Mouse (Mus musculus) neural tube, embryonic 15.5 days (tissue): ENCODE data around the gene St5. TPM values are rescaled to one million over a fixed set of nuclear protein-coding genes. Genes with fewer than 3 reads are reported as not detected.

Source experiments
- ATAC-seq: fragments of 200-750 bp; cut with Nextera tagmentation; 2 replicates; pipeline ENCODE4 v1.8.0; 2017; ENCODE audit warnings: mild to moderate bottlenecking, moderate TSS enrichment, moderate library complexity; ENCODE audit not compliant: low FRiP score
- H3K27ac ChIP-seq: fragments of 300-500 bp; sonication (generic); replicated peaks from 2 replicates; pipeline ENCODE4 v1.5.1; 2015; ENCODE audit warnings: mild to moderate bottlenecking, inconsistent platforms
- H3K27me3 ChIP-seq: fragments of 300-500 bp; sonication (generic); replicated peaks from 2 replicates; pipeline ENCODE4 v1.6.1; 2015; ENCODE audit warnings: inconsistent platforms
- H3K36me3 ChIP-seq: fragments of 300-500 bp; sonication (generic); 2 replicates; pipeline ENCODE4 v1.6.1; 2015; ENCODE audit warnings: inconsistent platforms
- H3K4me1 ChIP-seq: fragments of 300-500 bp; sonication (generic); 2 replicates; pipeline ENCODE4 v1.6.1; 2015; ENCODE audit warnings: inconsistent platforms
- H3K4me2 ChIP-seq: fragments of 300-500 bp; sonication (generic); 2 replicates; pipeline ENCODE4 v1.6.1; 2015; ENCODE audit warnings: inconsistent platforms, mild to moderate bottlenecking, moderate library complexity
- H3K4me3 ChIP-seq: fragments of 300-500 bp; sonication (generic); replicated peaks from 2 replicates; pipeline ENCODE4 v1.5.1; 2015; ENCODE audit warnings: mild to moderate bottlenecking, inconsistent platforms
- H3K9ac ChIP-seq: fragments of 300-500 bp; sonication (generic); replicated peaks from 2 replicates; pipeline ENCODE4 v1.6.1; 2015; ENCODE audit warnings: mild to moderate bottlenecking, inconsistent platforms
- H3K9me3 ChIP-seq: fragments of 300-500 bp; sonication (generic); replicated peaks from 2 replicates; pipeline ENCODE4 v1.6.1; 2016; ENCODE audit warnings: inconsistent platforms
- WGBS: fragments of 180-500 bp; shearing (Covaris S2); methylation state at CpG from one replicate; pipeline ENCODE4 v1.1.7; 2015; ENCODE audit warnings: mixed read lengths; 5-methylcytosine and 5-hydroxymethylcytosine counted together
- polyA plus RNA-seq: library from polyadenylated mRNA; unstranded; fragments of >200 nt; fragmentation: Nextera tagmentation; extraction: Ambion mirVana; gene quantifications from 2 replicates; pipeline ENCODE4 v1.2.1, GENCODE M21; 2015

Gene St5
- polyA plus RNA-seq, 1 experiment from 2014 or later = 18.2 TPM

DNA sequence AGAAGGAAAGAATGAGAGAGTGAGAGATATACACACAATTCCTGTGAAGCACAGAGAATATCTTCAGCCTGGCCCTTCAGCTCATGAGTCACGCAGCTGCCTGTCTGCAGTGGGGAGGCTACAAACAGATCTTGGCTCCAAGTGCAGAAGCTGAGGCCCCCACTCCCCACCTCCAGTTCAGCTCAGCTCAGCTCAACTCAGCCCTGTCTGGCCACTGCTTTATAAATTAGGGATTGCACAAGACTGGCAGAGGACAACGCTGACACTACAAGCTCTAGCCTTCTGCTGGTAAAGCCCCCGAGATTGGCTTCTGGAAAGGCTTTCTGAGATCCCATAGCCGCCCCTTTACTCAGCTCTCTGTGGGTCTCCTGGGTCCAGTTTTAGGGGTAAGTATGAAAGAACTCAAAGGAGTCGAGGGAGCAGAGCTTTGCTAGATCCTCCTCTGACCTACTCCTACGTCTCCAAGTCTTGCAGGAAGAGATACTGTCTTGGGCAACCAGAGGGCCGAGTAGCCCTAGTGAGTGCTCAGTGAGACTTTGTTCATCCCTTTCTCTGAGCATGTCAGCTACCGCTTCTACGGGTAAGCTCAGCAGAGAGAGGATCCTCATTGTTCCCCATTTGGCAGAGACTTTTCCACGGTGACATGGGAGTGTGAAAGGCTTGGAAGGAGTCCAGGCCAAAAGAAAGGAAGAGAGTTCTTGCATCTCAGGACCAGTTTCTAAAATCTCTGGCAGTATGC lies 158.0 kb downstream of the St5 start:
- Histone ChIP-seq H3K9me3 (no peaks in the 10 kb centered on the region), H3K4me3 (no peak overlapping the region), H3K36me3 (no peaks in the 10 kb centered on the region), H3K27me3 (no peaks in the 10 kb centered on the region), H3K4me2 (no peak overlapping the region), H3K9ac (no peak overlapping the region), H3K4me1 (peaks cover 3% of the 10 kb centered on the region; the same call in 1 of the 2 replicates), H3K27ac (0 out of 2 replicates have a peak overlapping the region, but pooled peaks have one; percentile 11)
- ATAC-seq = no peak
- WGBS = 65% methylated on average over 10 of the region's 10 CpGs

- WGBS = 73% methylated on average over 5 of the region's 5 CpGs
- Histone ChIP-seq H3K4me1 (peaks cover 3% of the 10 kb centered on the region; the same call in 1 of the 2 replicates), H3K36me3 (no peaks in the 10 kb centered on the region), H3K4me3 (no peak overlapping the region), H3K4me2 (no peak overlapping the region), H3K9ac (no peak overlapping the region), H3K27ac (no peak overlapping the region), H3K9me3 (no peaks in the 10 kb centered on the region), H3K27me3 (no peaks in the 10 kb centered on the region)
- no peak for ATAC-seq
Observed at GRCm38 (mm10) chr7:109544792-109545191, 158.6 kb downstream of the St5 start.

- Histone ChIP-seq H3K9me3 (no peaks in the 10 kb centered on the region), H3K9ac (no peak overlapping the region), H3K4me1 (peaks cover 3% of the 10 kb centered on the region; the same call in 1 of the 2 replicates), H3K27me3 (no peaks in the 10 kb centered on the region), H3K36me3 (no peaks in the 10 kb centered on the region), H3K4me2 (no peak overlapping the region), H3K4me3 (no peak overlapping the region), H3K27ac (peak overlapping the region; percentile 50; the same call in 1 of the 2 replicates)
- 88% methylated on average over 3 of the region's 3 CpGs for WGBS
- no peak for ATAC-seq
Observed at GRCm38 (mm10) chr7:109542364-109542628, 161.1 kb downstream of the St5 start.

DNA sequence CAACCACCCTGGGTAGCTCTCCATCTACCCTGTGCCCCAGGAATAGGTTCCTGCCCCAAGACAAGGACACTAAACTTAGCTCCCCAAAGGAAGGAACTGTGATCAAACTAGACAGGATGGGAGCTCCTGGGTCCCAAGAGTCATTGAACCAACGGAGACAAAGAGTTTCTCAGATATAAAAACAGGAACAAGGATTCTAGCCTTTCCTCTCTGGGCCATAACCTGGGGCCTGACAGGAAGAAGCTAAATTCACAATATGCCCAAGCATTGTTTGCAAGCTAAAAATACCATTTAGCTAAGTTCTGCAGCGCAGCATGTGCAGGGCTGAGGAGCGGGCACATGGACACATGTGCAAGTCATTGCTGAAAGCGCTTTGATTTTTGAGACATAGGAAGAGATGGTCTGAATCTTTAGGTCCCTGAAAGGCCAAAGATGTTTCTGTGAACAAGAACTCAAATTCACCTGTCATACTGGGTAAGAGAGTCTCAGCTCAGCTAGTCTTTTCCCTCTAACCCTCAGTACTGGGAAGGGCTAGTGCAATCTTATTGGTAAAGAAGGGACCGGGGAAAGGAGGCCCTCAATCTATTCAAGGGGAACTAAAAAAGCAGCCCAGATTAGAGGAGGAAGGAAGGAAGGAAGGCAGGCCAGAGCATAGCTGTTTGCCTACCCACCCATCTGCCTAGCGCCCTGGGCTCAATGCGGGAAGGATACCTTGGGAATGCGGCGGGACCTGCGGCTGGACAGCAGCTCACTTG lies 161.6 kb downstream of the St5 start:
- Histone ChIP-seq H3K4me3 (no peak overlapping the region), H3K4me1 (peaks cover 6% of the 10 kb centered on the region), H3K9ac (no peak overlapping the region), H3K27me3 (no peaks in the 10 kb centered on the region), H3K4me2 (no peak overlapping the region), H3K36me3 (no peaks in the 10 kb centered on the region), H3K9me3 (no peaks in the 10 kb centered on the region), H3K27ac (peak overlapping the region; percentile 50; the same call in 1 of the 2 replicates)
- no peak for ATAC-seq
- 88% methylated on average over 10 of the region's 10 CpGs for WGBS

DNA sequence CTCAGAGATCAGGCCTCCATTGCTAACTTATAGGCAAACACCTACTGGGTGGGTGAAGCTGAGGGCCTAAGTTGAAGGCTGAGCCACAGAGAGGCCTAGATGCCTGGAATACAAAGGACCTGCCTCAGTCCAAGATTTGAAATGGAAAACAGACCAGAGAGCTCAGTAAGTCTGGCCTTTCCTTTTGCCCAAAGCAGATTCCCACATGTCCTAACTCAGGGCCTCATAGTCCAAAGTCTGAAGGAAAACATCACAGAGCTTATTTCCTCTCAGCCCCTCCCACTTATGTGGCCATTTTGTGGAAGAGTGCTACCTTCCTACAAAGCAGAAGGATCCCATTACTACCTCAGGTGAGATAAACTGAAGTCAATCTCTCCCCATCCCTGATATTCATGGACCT lies 162.5 kb downstream of the St5 start:
- Histone ChIP-seq H3K27ac (no peak overlapping the region), H3K36me3 (no peaks in the 10 kb centered on the region), H3K9me3 (no peaks in the 10 kb centered on the region), H3K4me1 (peaks cover 14% of the 10 kb centered on the region), H3K4me2 (no peak overlapping the region), H3K4me3 (no peak overlapping the region), H3K27me3 (no peaks in the 10 kb centered on the region), H3K9ac (no peak overlapping the region)
- ATAC-seq = no peak

DNA sequence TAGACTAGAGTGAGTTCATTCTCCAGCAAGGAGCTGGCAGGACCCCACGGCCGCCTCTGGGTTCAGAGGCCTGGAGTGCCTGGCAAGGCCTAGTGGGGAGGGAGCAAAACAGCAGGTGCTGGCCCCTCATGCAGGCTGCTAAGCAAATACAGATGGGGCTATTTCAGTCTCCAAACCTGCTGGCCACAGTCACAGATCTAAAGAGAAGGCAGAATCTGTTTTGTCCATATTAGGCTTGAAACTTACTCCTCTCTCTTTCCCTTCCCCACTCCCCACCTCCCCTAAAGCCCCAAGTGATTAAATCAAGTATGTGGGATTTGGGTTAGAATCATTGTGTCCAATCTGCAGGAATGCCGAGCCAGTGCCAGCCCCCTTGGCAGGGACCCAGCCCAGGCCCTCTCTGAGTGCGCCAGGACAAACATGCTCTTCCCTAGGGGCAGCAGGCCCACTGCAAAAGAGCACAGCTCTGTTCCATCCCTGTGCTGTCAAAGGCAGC lies 166.9 kb downstream of the St5 start:
- H3K4me1 ChIP-seq = peaks cover 14% of the 10 kb centered on the region; the same call in 1 of the 2 replicates
- H3K4me2 ChIP-seq = no peak overlapping the region
- peak; percentile 85 for ATAC-seq
- no peak overlapping the region for H3K9ac ChIP-seq
- 50% methylated on average over 4 of the region's 4 CpGs for WGBS
- no peaks in the 10 kb centered on the region for H3K27me3 ChIP-seq
- H3K4me3 ChIP-seq = no peak overlapping the region
- no peaks in the 10 kb centered on the region for H3K9me3 ChIP-seq
- 0 out of 2 replicates have a peak, but pooled peaks cover 3% of the 10 kb centered on the region for H3K36me3 ChIP-seq
- H3K27ac ChIP-seq = peak overlapping the region; percentile 65

DNA sequence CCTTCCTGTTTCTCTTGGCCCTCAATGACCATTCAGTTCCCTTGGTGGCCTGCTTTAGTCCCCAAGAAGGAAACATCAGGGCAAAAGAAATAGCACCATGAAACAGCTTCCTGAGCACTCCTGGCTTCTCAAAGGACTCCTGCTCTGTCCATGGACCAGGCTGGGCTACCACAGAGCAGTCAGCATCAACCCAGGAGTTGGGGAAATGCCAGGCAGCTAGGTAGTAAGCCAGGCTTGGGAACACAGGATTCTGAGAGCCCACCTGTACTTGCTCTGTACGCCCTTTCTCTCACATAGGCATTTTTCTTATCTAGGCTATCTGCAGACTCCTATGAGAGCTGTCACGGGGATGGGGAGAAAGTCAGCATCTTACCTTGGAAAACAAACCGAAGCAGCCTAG lies 168.5 kb downstream of the St5 start:
- peaks cover 14% of the 10 kb centered on the region; the same call in 1 of the 2 replicates for H3K4me1 ChIP-seq
- no peak overlapping the region for H3K27ac ChIP-seq
- no peaks in the 10 kb centered on the region for H3K27me3 ChIP-seq
- WGBS = 98% methylated on average over 3 of the region's 3 CpGs
- H3K36me3 ChIP-seq = peaks cover 8% of the 10 kb centered on the region; the same call in 1 of the 2 replicates
- H3K4me2 ChIP-seq = no peak overlapping the region
- no peaks in the 10 kb centered on the region for H3K9me3 ChIP-seq
- H3K9ac ChIP-seq = no peak overlapping the region
- no peak overlapping the region for H3K4me3 ChIP-seq
- no peak for ATAC-seq

DNA sequence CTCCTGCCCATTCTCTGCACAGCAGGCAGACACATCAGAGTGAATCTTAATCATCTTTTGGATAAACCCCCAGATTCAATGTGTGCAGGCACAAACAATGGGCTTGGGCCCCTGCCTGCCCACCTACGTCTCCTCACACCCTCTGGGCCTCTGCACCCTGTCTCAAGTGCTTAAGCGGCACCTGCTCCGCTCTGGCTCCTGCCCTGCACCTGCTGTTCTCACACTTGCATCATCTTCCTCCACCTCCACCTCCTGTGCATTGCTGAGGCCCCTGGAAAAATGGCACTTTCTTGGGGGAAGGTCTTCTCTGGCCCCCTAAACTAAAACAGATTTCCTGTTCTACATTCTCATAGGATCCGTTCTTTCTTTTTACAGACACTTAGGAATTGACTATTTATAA lies 169.5 kb downstream of the St5 start:
- Histone ChIP-seq H3K27ac (no peak overlapping the region), H3K36me3 (peaks cover 8% of the 10 kb centered on the region; the same call in 1 of the 2 replicates), H3K27me3 (no peaks in the 10 kb centered on the region), H3K9me3 (no peaks in the 10 kb centered on the region), H3K9ac (no peak overlapping the region), H3K4me2 (no peak overlapping the region), H3K4me1 (peaks cover 14% of the 10 kb centered on the region; the same call in 1 of the 2 replicates), H3K4me3 (no peak overlapping the region)
- ATAC-seq = no peak
- WGBS = 88% methylated on average over 4 of the region's 4 CpGs

DNA sequence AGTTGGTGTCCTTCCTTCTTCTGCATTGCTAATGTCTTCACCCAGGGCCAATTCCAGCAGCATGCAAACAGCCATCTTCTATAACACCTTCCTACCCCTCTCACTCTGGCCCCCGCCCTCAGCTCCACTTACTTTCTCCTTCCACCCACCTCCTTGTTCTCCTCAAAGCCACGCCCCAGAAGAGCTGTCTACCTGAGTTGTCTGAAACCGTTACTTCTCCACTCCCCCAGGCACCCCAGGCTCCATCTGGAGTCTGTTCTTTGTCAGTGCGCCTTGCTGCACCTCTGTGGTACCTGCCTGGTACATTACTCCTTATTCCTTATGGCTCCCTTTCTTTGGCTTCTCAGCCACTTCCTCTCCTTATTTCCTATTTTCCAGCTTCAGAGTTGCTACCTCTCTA lies 170.3 kb downstream of the St5 start:
- H3K9ac ChIP-seq = no peak overlapping the region
- H3K4me3 ChIP-seq = no peak overlapping the region
- no peak for ATAC-seq
- H3K4me1 ChIP-seq = peaks cover 14% of the 10 kb centered on the region; the same call in 1 of the 2 replicates
- no peak overlapping the region for H3K27ac ChIP-seq
- no peak overlapping the region for H3K4me2 ChIP-seq
- WGBS = 92% methylated on average over 4 of the region's 4 CpGs
- peaks cover 8% of the 10 kb centered on the region; the same call in 1 of the 2 replicates for H3K36me3 ChIP-seq
- no peaks in the 10 kb centered on the region for H3K27me3 ChIP-seq
- H3K9me3 ChIP-seq = no peaks in the 10 kb centered on the region

DNA sequence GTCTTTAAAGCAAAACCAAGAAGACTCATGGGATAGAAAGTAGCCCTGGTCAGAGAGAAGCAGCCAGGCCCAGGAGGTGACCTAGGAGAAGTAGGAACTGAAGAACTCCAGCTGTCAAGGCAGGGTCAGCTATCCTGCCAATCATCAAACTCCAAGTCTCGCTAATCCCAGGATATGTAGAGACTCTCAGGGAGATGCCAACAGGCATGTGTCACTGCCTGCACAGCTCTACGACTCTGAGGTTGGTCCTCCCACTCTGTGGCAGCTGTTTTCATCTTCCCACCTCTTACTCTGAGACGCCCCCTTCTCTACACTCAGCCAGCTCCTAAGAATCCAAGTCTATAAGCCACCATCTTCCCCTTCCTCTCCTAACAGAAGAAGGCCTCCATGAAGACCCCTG lies 170.7 kb downstream of the St5 start:
- Histone ChIP-seq H3K4me2 (no peak overlapping the region), H3K4me3 (no peak overlapping the region), H3K27ac (no peak overlapping the region), H3K4me1 (peaks cover 14% of the 10 kb centered on the region; the same call in 1 of the 2 replicates), H3K9ac (no peak overlapping the region), H3K36me3 (peaks cover 8% of the 10 kb centered on the region; the same call in 1 of the 2 replicates), H3K9me3 (no peaks in the 10 kb centered on the region), H3K27me3 (no peaks in the 10 kb centered on the region)
- ATAC-seq = no peak
- 84% methylated on average over 3 of the region's 3 CpGs for WGBS

DNA sequence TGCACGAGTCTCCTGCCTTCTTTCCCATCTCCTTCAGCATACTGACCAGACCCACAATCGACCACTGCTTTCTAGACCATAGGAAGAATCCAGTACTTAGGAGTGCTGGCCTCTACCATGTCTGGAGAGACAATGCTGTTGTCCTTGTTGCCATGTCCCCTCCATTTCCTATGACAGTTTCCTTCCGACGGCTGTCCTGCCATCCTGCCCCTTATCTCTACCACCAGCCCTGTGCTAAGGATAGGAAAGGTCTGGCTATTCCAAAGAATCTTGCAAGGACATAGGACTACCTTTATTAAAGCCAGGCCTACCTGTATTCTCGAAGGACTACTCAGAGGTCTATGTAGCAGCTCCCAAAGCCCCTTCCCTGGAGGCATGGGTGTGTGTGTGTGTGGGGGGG lies 171.9 kb downstream of the St5 start:
- WGBS = 83% methylated on average over 5 of the region's 5 CpGs
- Histone ChIP-seq H3K9me3 (no peaks in the 10 kb centered on the region), H3K36me3 (peaks cover 12% of the 10 kb centered on the region; the same call in 1 of the 2 replicates), H3K27me3 (no peaks in the 10 kb centered on the region), H3K4me1 (peaks cover 9% of the 10 kb centered on the region; the same call in 1 of the 2 replicates), H3K27ac (no peak overlapping the region), H3K9ac (no peak overlapping the region), H3K4me2 (no peak overlapping the region), H3K4me3 (no peak overlapping the region)
- ATAC-seq = no peak

DNA sequence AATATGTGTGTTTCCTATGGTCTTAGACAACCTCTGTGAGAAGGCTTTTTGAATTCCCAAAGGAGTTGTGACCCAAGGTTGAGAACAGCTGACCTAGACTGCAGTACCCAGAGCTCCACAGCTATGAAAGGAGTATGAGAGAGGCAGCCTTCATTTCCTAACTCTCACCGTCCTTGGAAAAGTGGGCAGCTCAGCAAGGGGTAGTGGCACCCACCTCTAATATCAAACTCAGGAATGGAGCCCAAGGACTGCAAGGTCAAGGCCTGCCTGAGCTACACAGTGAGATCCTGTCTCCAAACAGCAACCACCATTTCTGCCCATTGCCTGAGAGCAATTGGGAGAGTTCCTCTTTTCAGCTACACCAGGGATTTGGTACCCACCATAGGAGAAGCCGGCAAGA lies 173.7 kb downstream of the St5 start:
- Histone ChIP-seq H3K9ac (no peak overlapping the region), H3K27me3 (no peaks in the 10 kb centered on the region), H3K36me3 (peaks cover 26% of the 10 kb centered on the region), H3K4me3 (no peak overlapping the region), H3K27ac (no peak overlapping the region), H3K9me3 (no peaks in the 10 kb centered on the region), H3K4me1 (no peaks in the 10 kb centered on the region), H3K4me2 (no peak overlapping the region)
- 84% methylated on average over 2 of the region's 2 CpGs for WGBS
- no peak for ATAC-seq
